Mouse (Mus musculus) intestine, embryonic 15.5 days (tissue): Measurements from ENCODE around the gene Acp1. TPM values are rescaled to one million over a fixed set of nuclear protein-coding genes. Genes with fewer than 3 reads are reported as not detected.

Experiments
- ATAC-seq: fragments of 200-750 bp; cut with Nextera tagmentation; 2 replicates; pipeline ENCODE4 v1.8.0; 2017; ENCODE audit warnings: moderate TSS enrichment, moderate library complexity
- H3K27ac ChIP-seq: fragments of 300-500 bp; sonication (generic); 2 replicates; pipeline ENCODE4 v1.5.1; 2015; ENCODE audit warnings: mild to moderate bottlenecking, inconsistent platforms
- H3K27me3 ChIP-seq: fragments of 300-500 bp; sonication (generic); replicated peaks from 2 replicates; pipeline ENCODE4 v1.6.1; 2015; ENCODE audit warnings: inconsistent platforms
- H3K36me3 ChIP-seq: fragments of 300-500 bp; sonication (generic); 2 replicates; pipeline ENCODE4 v1.6.1; 2015; ENCODE audit warnings: inconsistent platforms
- H3K4me1 ChIP-seq: fragments of 300-500 bp; sonication (generic); replicated peaks from 2 replicates; pipeline ENCODE4 v1.6.1; 2015; ENCODE audit warnings: inconsistent platforms
- H3K4me2 ChIP-seq: fragments of 300-500 bp; sonication (generic); replicated peaks from 2 replicates; pipeline ENCODE4 v1.6.1; 2015; ENCODE audit warnings: mild to moderate bottlenecking, inconsistent platforms
- H3K4me3 ChIP-seq: fragments of 300-500 bp; sonication (generic); replicated peaks from 2 replicates; pipeline ENCODE4 v1.5.1; 2015; ENCODE audit warnings: inconsistent platforms
- H3K9ac ChIP-seq: fragments of 300-500 bp; sonication (generic); 2 replicates; pipeline ENCODE4 v1.6.1; 2015; ENCODE audit warnings: inconsistent platforms
- H3K9me3 ChIP-seq: fragments of 300-500 bp; sonication (generic); 2 replicates; pipeline ENCODE4 v1.6.1; 2016; ENCODE audit warnings: inconsistent platforms
- WGBS: fragments of 180-500 bp; shearing (Covaris S2); methylation state at CpG from one replicate; pipeline ENCODE4 v1.1.7; 2015; 5-methylcytosine and 5-hydroxymethylcytosine counted together
- polyA plus RNA-seq: library from polyadenylated mRNA; unstranded; fragments of >200 nt; fragmentation: Nextera tagmentation; extraction: Ambion mirVana; gene quantifications from 2 replicates; pipeline ENCODE4 v1.2.1, GENCODE M21; 2015

The Acp1 gene
- polyA plus RNA-seq, 1 experiment from 2014 or later: 179 TPM

GRCm38 (mm10) chr12:30855442-30856159 is 55.8 kb downstream of the Acp1 start:
- Histone ChIP-seq H3K36me3 (no peaks in the 10 kb centered on the region), H3K4me2 (no peak overlapping the region), H3K4me3 (no peak overlapping the region), H3K9ac (no peak overlapping the region), H3K9me3 (no peaks in the 10 kb centered on the region), H3K4me1 (no peaks in the 10 kb centered on the region), H3K27me3 (no peaks in the 10 kb centered on the region), H3K27ac (no peak overlapping the region)
- 48% methylated on average over 6 of the region's 6 CpGs for WGBS
- peak; percentile 90 for ATAC-seq

DNA sequence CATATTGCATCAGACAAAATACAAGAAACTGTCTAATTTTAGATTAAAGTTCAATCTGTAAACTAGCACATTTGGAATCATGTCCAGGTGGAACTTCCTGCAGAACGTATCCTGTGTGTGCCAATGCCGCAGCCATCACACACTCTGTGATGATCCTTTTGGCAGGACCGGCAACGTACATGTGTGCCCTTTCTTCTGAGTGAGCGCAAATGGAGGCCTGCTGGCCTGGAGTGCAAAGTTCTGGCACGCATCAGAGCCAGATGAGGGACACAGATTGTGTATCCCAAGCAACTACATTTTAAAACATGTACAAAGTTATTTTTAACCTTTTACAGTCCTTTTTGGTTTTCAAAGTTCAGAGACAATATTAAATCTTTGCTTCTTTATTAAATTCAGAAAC is 59.5 kb downstream of the Acp1 start:
- H3K36me3 ChIP-seq: no peaks in the 10 kb centered on the region
- no peaks in the 10 kb centered on the region for H3K27me3 ChIP-seq
- no peak overlapping the region for H3K9ac ChIP-seq
- no peak overlapping the region for H3K27ac ChIP-seq
- no peaks in the 10 kb centered on the region for H3K4me1 ChIP-seq
- no peak overlapping the region for H3K4me3 ChIP-seq
- no peaks in the 10 kb centered on the region for H3K9me3 ChIP-seq
- ATAC-seq: no peak
- H3K4me2 ChIP-seq: no peak overlapping the region
- 80% methylated on average over 6 of the region's 6 CpGs for WGBS

- no peak for ATAC-seq
- Histone ChIP-seq H3K4me2 (no peak overlapping the region), H3K27ac (no peak overlapping the region), H3K9me3 (no peaks in the 10 kb centered on the region), H3K9ac (no peak overlapping the region), H3K4me3 (no peak overlapping the region), H3K4me1 (no peaks in the 10 kb centered on the region), H3K27me3 (no peaks in the 10 kb centered on the region), H3K36me3 (no peaks in the 10 kb centered on the region)
- WGBS: 48% methylated on average over 2 of the region's 2 CpGs
Observed at GRCm38 (mm10) chr12:30850902-30851301, 60.5 kb downstream of the Acp1 start.

DNA sequence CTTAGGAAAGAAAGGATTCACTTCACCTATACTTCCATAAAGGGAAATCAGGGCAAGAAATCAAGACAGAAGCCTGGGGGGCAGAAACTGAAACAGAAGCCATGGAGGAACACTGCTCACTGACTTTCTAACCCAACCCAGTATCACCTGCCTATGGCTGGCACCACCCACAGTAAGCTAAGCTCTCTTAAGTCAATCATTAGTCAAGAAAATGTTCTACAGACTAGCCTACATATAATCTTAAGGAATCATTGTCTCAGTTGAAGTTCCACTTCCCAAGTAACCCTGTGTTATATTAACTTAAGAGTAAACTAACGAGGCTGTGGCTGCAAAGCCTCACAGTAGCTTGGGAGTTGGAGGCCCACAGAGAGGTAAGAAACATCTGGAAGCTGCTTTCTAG is 62.9 kb downstream of the Acp1 start:
- H3K4me3 ChIP-seq: no peak overlapping the region

More for the DNA sequence above, 62.9 kb downstream of the Acp1 start:
- Histone ChIP-seq H3K27me3 (no peaks in the 10 kb centered on the region), H3K9me3 (no peaks in the 10 kb centered on the region), H3K4me2 (no peak overlapping the region), H3K36me3 (no peaks in the 10 kb centered on the region), H3K27ac (no peak overlapping the region), H3K4me1 (no peaks in the 10 kb centered on the region), H3K9ac (no peak overlapping the region)
- WGBS: 42% methylated on average over 1 of the region's 1 CpGs
- ATAC-seq: peak; percentile 98

Other genes with a start within 250 kb of the Acp1 start
- gene Alkal2, start 27.3 kb downstream of the Acp1 start, polyA plus RNA-seq: 0.87 and 1.2 TPM in 2 replicates
- 22.9 and 25.3 TPM in 2 replicates for gene Sh3yl1, start 79 bp upstream of the Acp1 start, polyA plus RNA-seq
- gene Fam110c, start 162.3 kb upstream of the Acp1 start, polyA plus RNA-seq: 8.8 and 9.0 TPM in 2 replicates